Mouse (Mus musculus) heart, postnatal 0 days (tissue): ENCODE measurements around the gene Gm42791.

Source experiments
- CTCF ChIP-seq: IDR thresholded peaks from 2 replicates; pipeline ENCODE4 v1.5.1; 2016; ENCODE audit warnings: antibody characterized with exemption, control low read depth, low read depth
- EP300 ChIP-seq: IDR thresholded peaks from 2 replicates; pipeline ENCODE4 v1.6.1; 2016; ENCODE audit warnings: antibody characterized with exemption, low read depth

- TF ChIP-seq EP300 (0 out of 2 replicates have a peak, but pooled peaks have one; percentile 47), CTCF (no peak)
Measured at GRCm38 (mm10) chr5:149031199-149031750, 36.3 kb upstream of the Gm42791 start.
